Mouse (Mus musculus) gastrocnemius, postnatal 10 days (tissue): ENCODE results near the gene Cfap20. TPM values are rescaled to one million over a fixed set of nuclear protein-coding genes. Genes with fewer than 3 reads are reported as not detected.
"Not testable (repeated sequence)": the region's sequence is repeated elsewhere in the genome, so short reads cannot be mapped to it uniquely, and the experiment has no call there.

Experiments
- DNase-seq: peaks from one replicate; pipeline ENCODE4 v3.0.0; 2021; ENCODE audit warnings: mixed read lengths
- total RNA-seq, 2 experiments: library from RNA; stranded (reverse); gene quantifications; 2 replicates each; pipeline ENCODE4 v1.2.3; 2021

The Cfap20 gene
- total RNA-seq, 2 experiments from 2014 or later: 19.5 to 28.8 TPM

- no peak for DNase-seq
Observed at GRCm38 (mm10) chr8:95422193-95422810, 12.4 kb downstream of the Cfap20 start.

- DNase-seq: no peak
Observed at GRCm38 (mm10) chr8:95411309-95411972, 23.2 kb downstream of the Cfap20 start.

GRCm38 (mm10) chr8:95409518-95409917, 25.2 kb downstream of the Cfap20 start:
- no peak for DNase-seq

GRCm38 (mm10) chr8:95401091-95401490, 33.6 kb downstream of the Cfap20 start:
- DNase-seq: no peak

GRCm38 (mm10) chr8:95399131-95399530, 35.5 kb downstream of the Cfap20 start:
- DNase-seq: no peak

GRCm38 (mm10) chr8:95397201-95397600, 37.5 kb downstream of the Cfap20 start:
- DNase-seq: no peak

- DNase-seq: peak; percentile 13
Observed at GRCm38 (mm10) chr8:95396752-95397151, 37.9 kb downstream of the Cfap20 start.

GRCm38 (mm10) chr8:95395186-95395918, 39.3 kb downstream of the Cfap20 start:
- DNase-seq: no peak

- DNase-seq: no peak
Observed at GRCm38 (mm10) chr8:95392604-95393003, 42.1 kb downstream of the Cfap20 start.

- no peak for DNase-seq
Observed at GRCm38 (mm10) chr8:95391101-95391500, 43.6 kb downstream of the Cfap20 start.

- DNase-seq: no peak
Observed at GRCm38 (mm10) chr8:95390312-95390711, 44.4 kb downstream of the Cfap20 start.

- DNase-seq: no peak
Observed at GRCm38 (mm10) chr8:95387936-95388335, 46.7 kb downstream of the Cfap20 start.

- no peak for DNase-seq
Observed at GRCm38 (mm10) chr8:95387221-95387620, 47.4 kb downstream of the Cfap20 start.

GRCm38 (mm10) chr8:95386037-95386436, 48.6 kb downstream of the Cfap20 start:
- DNase-seq: no peak

- no peak for DNase-seq
Observed at GRCm38 (mm10) chr8:95384501-95384900, 50.2 kb downstream of the Cfap20 start.

- no peak for DNase-seq
Observed at GRCm38 (mm10) chr8:95381595-95381994, 53.1 kb downstream of the Cfap20 start.

GRCm38 (mm10) chr8:95380953-95381352, 53.7 kb downstream of the Cfap20 start:
- no peak for DNase-seq

GRCm38 (mm10) chr8:95378928-95379327, 55.7 kb downstream of the Cfap20 start:
- DNase-seq: not testable (repeated sequence)

GRCm38 (mm10) chr8:95377863-95378291, 56.8 kb downstream of the Cfap20 start:
- DNase-seq: no peak

- no peak for DNase-seq
Observed at GRCm38 (mm10) chr8:95377101-95377500, 57.6 kb downstream of the Cfap20 start.

GRCm38 (mm10) chr8:95376309-95376999, 58.2 kb downstream of the Cfap20 start:
- no peak for DNase-seq

GRCm38 (mm10) chr8:95375374-95375930, 59.2 kb downstream of the Cfap20 start:
- no peak for DNase-seq
